Mouse (Mus musculus) myocyte (in vitro differentiated cells): ENCODE measurements around the gene Bdh1. TPM values are rescaled to one million over a fixed set of nuclear protein-coding genes. Genes with fewer than 3 reads are reported as not detected.

Source experiments
- H3K27me3 ChIP-seq: one replicate; pipeline ENCODE4 v1.6.1; 2011; ENCODE audit not compliant: control insufficient read depth, insufficient read depth, insufficient read length
- H3K36me3 ChIP-seq: one replicate; pipeline ENCODE4 v1.6.1; 2011; ENCODE audit not compliant: control insufficient read depth, insufficient read depth
- H3K4me2 ChIP-seq: one replicate; pipeline ENCODE4 v1.6.1; 2011; ENCODE audit warnings: low read depth, control low read depth
- H3K4me3 ChIP-seq: one replicate; pipeline ENCODE4 v1.5.1; 2011; ENCODE audit warnings: mild to moderate bottlenecking, control low read depth, moderate library complexity
- H3K79me2 ChIP-seq: one replicate; pipeline ENCODE4 v1.6.1; 2011; ENCODE audit not compliant: control insufficient read depth, insufficient read depth
- H3ac ChIP-seq: one replicate; pipeline ENCODE4 v1.6.1; 2011; ENCODE audit not compliant: control insufficient read depth, insufficient read length
- CEBPB ChIP-seq: IDR thresholded peaks from 2 replicates; pipeline ENCODE4 v1.6.1; 2011; ENCODE audit warnings: mild to moderate bottlenecking, moderate library complexity; ENCODE audit not compliant: poor library complexity, insufficient read depth, severe bottlenecking
- E2F4 ChIP-seq: IDR thresholded peaks from one replicate; pipeline ENCODE4 v1.6.1; 2011; ENCODE audit warnings: mild to moderate bottlenecking, control low read depth, moderate library complexity; ENCODE audit not compliant: insufficient read depth
- MAX ChIP-seq: IDR thresholded peaks from one replicate; pipeline ENCODE4 v1.6.1; 2011; ENCODE audit warnings: low read depth, mild to moderate bottlenecking, control low read depth
- MYOD1 ChIP-seq, 3 experiments: IDR thresholded peaks; one replicate each; pipeline ENCODE4 v1.6.1; 2011; ENCODE audit warnings: control low read depth in 2 of 3, low read depth in 2 of 3, mild to moderate bottlenecking in 2 of 3, moderate library complexity in 1 of 3; ENCODE audit not compliant: insufficient read length in 2 of 3, control insufficient read depth in 1 of 3
- MYOG ChIP-seq, 3 experiments: IDR thresholded peaks; one replicate each; pipeline ENCODE4 v1.6.1; 2011; ENCODE audit warnings: control low read depth in 2 of 3, low read depth in 2 of 3, mild to moderate bottlenecking in 2 of 3; ENCODE audit not compliant: insufficient read length in 2 of 3, control insufficient read depth in 1 of 3, insufficient read depth in 1 of 3
- POLR2A ChIP-seq: IDR thresholded peaks from one replicate; pipeline ENCODE4 v1.6.1; 2011; ENCODE audit warnings: low read depth, mild to moderate bottlenecking, control low read depth, moderate library complexity; ENCODE audit not compliant: insufficient read length
- POLR2AphosphoS2 ChIP-seq: IDR thresholded peaks from one replicate; pipeline ENCODE4 v1.6.1; 2011; ENCODE audit warnings: low read depth, control low read depth; ENCODE audit not compliant: insufficient read length
- REST ChIP-seq: IDR thresholded peaks from one replicate; pipeline ENCODE4 v1.6.1; 2011; ENCODE audit warnings: mild to moderate bottlenecking, control low read depth, moderate library complexity; ENCODE audit not compliant: insufficient read depth, insufficient read length
- SRF ChIP-seq: IDR thresholded peaks from one replicate; pipeline ENCODE4 v1.6.1; 2011; ENCODE audit warnings: low read depth; ENCODE audit not compliant: control insufficient read depth, insufficient read length
- TCF12 ChIP-seq: IDR thresholded peaks from one replicate; pipeline ENCODE4 v1.6.1; 2011; ENCODE audit warnings: mild to moderate bottlenecking, control low read depth; ENCODE audit not compliant: poor library complexity, insufficient read depth, severe bottlenecking
- TCF3 ChIP-seq: IDR thresholded peaks from one replicate; pipeline ENCODE4 v1.6.1; 2011; ENCODE audit warnings: low read depth, control low read depth; ENCODE audit not compliant: insufficient read length
- USF1 ChIP-seq: IDR thresholded peaks from one replicate; pipeline ENCODE4 v1.6.1; 2011; ENCODE audit warnings: low read depth, mild to moderate bottlenecking, control low read depth, moderate library complexity
- polyA plus RNA-seq: library from polyadenylated mRNA; unstranded; fragments of >200 nt; fragmentation: generic; extraction: Trizol; gene quantifications from one replicate; pipeline ENCODE4 v1.2.1, GENCODE M21; 2012; ENCODE audit warnings: missing spikeins

Bdh1 gene
- polyA plus RNA-seq, 1 experiment: 0.11 TPM

GRCm38 (mm10) chr16:31436085-31436484 lies 14.0 kb downstream of the Bdh1 start:
- no peak overlapping the region for H3K4me3 ChIP-seq

GRCm38 (mm10) chr16:31437358-31437757 lies 15.3 kb downstream of the Bdh1 start:
- H3K36me3 ChIP-seq: no peaks in the 10 kb centered on the region

More at GRCm38 (mm10) chr16:31436085-31436484, 14.0 kb downstream of the Bdh1 start:
- Histone ChIP-seq H3K27me3 (no peaks in the 10 kb centered on the region), H3ac (no peak overlapping the region), H3K4me2 (no peak overlapping the region), H3K36me3 (no peaks in the 10 kb centered on the region), H3K79me2 (no peaks in the 10 kb centered on the region)
- TF ChIP-seq CEBPB (no peak), POLR2A (no peak), TCF3 (no peak), E2F4 (no peak), TCF12 (no peak), MYOD1 (IDR thresholded peaks at IDR 0.05; ENCODE audit: control insufficient read depth in 1 of 3, insufficient read length in 2 of 3, low read depth in 2 of 3) (no peak), POLR2AphosphoS2 (no peak), USF1 (no peak), REST (no peak), MAX (no peak), SRF (no peak), MYOG (IDR thresholded peaks at IDR 0.05; ENCODE audit: control insufficient read depth in 1 of 3, insufficient read depth in 1 of 3, insufficient read length in 2 of 3, low read depth in 2 of 3) (no peak)

GRCm38 (mm10) chr16:31439529-31439928 lies 17.4 kb downstream of the Bdh1 start:
- H3K36me3 ChIP-seq: no peaks in the 10 kb centered on the region
- H3K79me2 ChIP-seq: no peaks in the 10 kb centered on the region
- TF ChIP-seq TCF12: no peak
- no peak for TF ChIP-seq CEBPB
- no peak for TF ChIP-seq E2F4
- TF ChIP-seq SRF: no peak
- no peak for TF ChIP-seq USF1
- TF ChIP-seq POLR2AphosphoS2: no peak
- no peak for TF ChIP-seq REST
- TF ChIP-seq MYOG (IDR thresholded peaks at IDR 0.05; ENCODE audit: control insufficient read depth in 1 of 3, insufficient read depth in 1 of 3, insufficient read length in 2 of 3, low read depth in 2 of 3): no peak
- no peak for TF ChIP-seq MAX
- TF ChIP-seq TCF3: no peak
- TF ChIP-seq MYOD1 (IDR thresholded peaks at IDR 0.05; ENCODE audit: control insufficient read depth in 1 of 3, insufficient read length in 2 of 3, low read depth in 2 of 3): no peak
- no peak for TF ChIP-seq POLR2A
- H3K4me3 ChIP-seq: no peak overlapping the region
- H3K27me3 ChIP-seq: no peaks in the 10 kb centered on the region
- no peak overlapping the region for H3K4me2 ChIP-seq
- no peak overlapping the region for H3ac ChIP-seq

More at GRCm38 (mm10) chr16:31437358-31437757, 15.3 kb downstream of the Bdh1 start:
- no peak overlapping the region for H3ac ChIP-seq
- TF ChIP-seq TCF12: no peak
- no peak for TF ChIP-seq TCF3
- no peak for TF ChIP-seq CEBPB
- no peak for TF ChIP-seq MYOG (IDR thresholded peaks at IDR 0.05; ENCODE audit: control insufficient read depth in 1 of 3, insufficient read depth in 1 of 3, insufficient read length in 2 of 3, low read depth in 2 of 3)
- H3K4me3 ChIP-seq: no peak overlapping the region
- no peaks in the 10 kb centered on the region for H3K79me2 ChIP-seq
- no peak overlapping the region for H3K4me2 ChIP-seq
- no peaks in the 10 kb centered on the region for H3K27me3 ChIP-seq

GRCm38 (mm10) chr16:31440046-31440445 lies 18.0 kb downstream of the Bdh1 start:
- H3K36me3 ChIP-seq: no peaks in the 10 kb centered on the region
- no peak overlapping the region for H3ac ChIP-seq
- H3K4me2 ChIP-seq: no peak overlapping the region
- TF ChIP-seq CEBPB: no peak
- no peak for TF ChIP-seq POLR2AphosphoS2
- TF ChIP-seq MYOD1 (IDR thresholded peaks at IDR 0.05; ENCODE audit: control insufficient read depth in 1 of 3, insufficient read length in 2 of 3, low read depth in 2 of 3): no peak
- no peak for TF ChIP-seq POLR2A
- no peak for TF ChIP-seq SRF
- no peak for TF ChIP-seq MYOG (IDR thresholded peaks at IDR 0.05; ENCODE audit: control insufficient read depth in 1 of 3, insufficient read depth in 1 of 3, insufficient read length in 2 of 3, low read depth in 2 of 3)
- no peak for TF ChIP-seq REST
- no peak for TF ChIP-seq MAX
- no peak for TF ChIP-seq TCF3
- no peak for TF ChIP-seq TCF12
- H3K27me3 ChIP-seq: no peaks in the 10 kb centered on the region
- H3K4me3 ChIP-seq: no peak overlapping the region
- H3K79me2 ChIP-seq: no peaks in the 10 kb centered on the region

- H3K4me2 ChIP-seq: no peak overlapping the region
- TF ChIP-seq POLR2AphosphoS2 (no peak), POLR2A (no peak), TCF3 (no peak), MYOD1 (IDR thresholded peaks at IDR 0.05; ENCODE audit: control insufficient read depth in 1 of 3, insufficient read length in 2 of 3, low read depth in 2 of 3) (no peak), SRF (no peak)
These were observed 22.4 kb downstream of the Bdh1 start for GRCm38 (mm10) chr16:31444521-31444920.

More at GRCm38 (mm10) chr16:31444521-31444920, 22.4 kb downstream of the Bdh1 start:
- no peaks in the 10 kb centered on the region for H3K36me3 ChIP-seq
- no peak overlapping the region for H3K4me3 ChIP-seq
- H3K27me3 ChIP-seq: no peaks in the 10 kb centered on the region
- no peaks in the 10 kb centered on the region for H3K79me2 ChIP-seq
- no peak overlapping the region for H3ac ChIP-seq
